Mouse (Mus musculus) thymus, adult 2 months (tissue): Measurements from ENCODE around the gene Siglech.

ENCODE experiments used
- CTCF ChIP-seq: fragments of 200-500 bp; IDR thresholded peaks from 2 replicates; pipeline ENCODE4 v1.5.1; 2012; ENCODE audit warnings: mild to moderate bottlenecking, control low read depth, low read length, moderate library complexity, borderline replicate concordance; ENCODE audit not compliant: control insufficient read depth, poor library complexity, insufficient read depth; ENCODE audit errors: extremely low read depth
- POLR2A ChIP-seq: fragments of 200-500 bp; IDR thresholded peaks from 2 replicates; pipeline ENCODE4 v1.6.1; 2012; ENCODE audit warnings: mild to moderate bottlenecking, low read length, control low read depth, moderate library complexity; ENCODE audit not compliant: control insufficient read depth, poor library complexity, insufficient read depth; ENCODE audit errors: extremely low read depth

- TF ChIP-seq CTCF (no peak), POLR2A (no peak)
These were observed at the start of gene Siglech for GRCm38 (mm10) chr7:55767926-55768325.
